Mouse (Mus musculus) lung, adult 2 months (tissue): Measurements from ENCODE around the gene Oxtr.

Experiments used
- CTCF ChIP-seq: fragments of 200-500 bp; IDR thresholded peaks from 2 replicates; pipeline ENCODE4 v1.5.1; 2011; ENCODE audit warnings: mild to moderate bottlenecking, low read length, control low read depth; ENCODE audit not compliant: insufficient read depth
- POLR2A ChIP-seq: fragments of 200-500 bp; IDR thresholded peaks from 2 replicates; pipeline ENCODE4 v1.6.1; 2011; ENCODE audit warnings: low read depth, mild to moderate bottlenecking, control low read depth, low read length, borderline replicate concordance; ENCODE audit errors: extremely low read depth

DNA sequence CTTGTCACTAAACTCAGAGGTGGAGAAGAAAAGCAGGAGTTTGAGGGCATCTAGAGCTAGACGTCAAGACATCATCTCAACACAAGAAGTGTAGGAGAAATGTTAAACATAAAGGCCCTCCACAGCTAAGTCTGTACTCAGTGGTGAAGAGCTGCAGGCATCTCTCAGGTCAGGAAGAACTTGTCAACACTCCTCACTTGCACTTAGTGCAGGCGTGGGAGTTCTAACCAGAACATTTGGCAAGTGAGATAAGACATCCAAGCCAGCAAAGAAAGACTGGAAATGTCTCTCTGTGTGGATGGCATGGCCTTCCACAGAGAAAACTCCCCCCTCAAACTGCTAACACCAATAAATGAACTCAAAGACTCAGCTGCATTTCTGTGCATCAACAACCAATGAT, 17.9 kb upstream of the Oxtr start:
- TF ChIP-seq CTCF = no peak
- TF ChIP-seq POLR2A = no peak
